Mouse (Mus musculus): ENCODE results near the gene Grin2d.

The Grin2d gene

DNA sequence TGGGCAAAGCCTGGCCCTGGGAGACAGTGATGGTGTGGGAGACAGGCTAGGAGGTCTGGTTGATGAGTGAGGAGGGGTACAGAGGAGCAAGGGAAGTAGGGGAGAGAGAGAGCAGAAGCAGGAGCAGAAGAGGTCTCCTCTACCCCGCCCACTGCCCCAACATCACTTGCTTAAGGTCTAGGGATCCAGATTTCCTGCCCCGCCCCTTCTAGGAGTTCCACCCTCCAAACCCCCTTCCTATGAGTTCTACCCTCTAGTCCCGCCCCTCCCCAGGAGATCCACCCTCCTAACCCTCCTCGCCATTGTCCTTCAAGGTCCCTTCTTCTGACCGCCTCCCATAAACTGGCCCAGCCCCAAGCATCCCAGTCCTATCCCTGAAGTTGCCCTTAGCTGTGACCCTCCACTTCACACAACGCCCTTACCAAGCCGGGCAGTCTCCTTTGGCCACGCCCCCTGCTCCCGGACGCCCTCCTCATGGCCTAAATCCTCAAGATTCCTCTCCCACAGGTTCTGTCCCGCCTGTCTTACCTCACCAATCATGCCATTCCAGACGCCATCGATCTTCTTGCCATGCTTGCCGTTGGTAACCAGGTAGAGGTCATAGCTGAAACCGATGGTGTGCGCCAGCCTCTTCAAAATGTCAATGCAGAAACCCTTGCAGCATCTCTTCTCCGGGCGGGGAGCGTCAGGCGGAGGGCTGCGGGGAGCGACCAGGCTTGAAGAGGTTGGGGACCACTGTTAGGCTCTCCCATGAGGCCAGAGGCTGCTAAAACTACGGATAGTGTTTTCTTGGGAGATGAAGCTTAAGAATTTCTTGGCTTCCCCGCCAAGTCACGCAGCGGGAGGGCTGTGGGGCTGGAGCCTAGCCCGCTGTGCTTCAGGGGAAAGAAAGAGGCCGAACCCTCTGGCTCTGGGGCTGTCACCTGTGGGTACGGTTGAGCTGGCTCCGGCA is 21.0 kb downstream of the Grin2d start:
- no peak for DNase-seq (ENCODE audit: low read depth, low spot score)

DNA sequence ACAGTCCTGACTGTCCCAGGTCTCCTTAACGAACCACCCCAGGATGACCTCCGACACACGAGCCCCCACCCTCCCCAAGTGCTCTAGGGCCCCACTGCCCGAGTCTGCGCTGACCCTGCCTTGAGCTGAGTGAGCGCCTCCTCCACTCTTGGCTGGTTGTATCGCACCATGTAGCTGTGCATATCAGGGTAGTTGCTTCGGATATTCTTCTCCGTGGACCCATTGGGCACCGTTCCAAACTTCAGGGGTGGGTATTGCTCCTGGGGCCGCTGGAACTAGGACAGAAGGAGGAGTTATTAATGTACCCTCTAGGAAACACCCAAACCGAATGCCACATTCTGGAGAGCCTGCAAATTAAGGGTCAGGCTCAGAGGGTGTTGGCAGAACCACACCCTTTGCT is 25.1 kb downstream of the Grin2d start:
- DNase-seq (ENCODE audit: low read depth, low spot score), result no peak

DNA sequence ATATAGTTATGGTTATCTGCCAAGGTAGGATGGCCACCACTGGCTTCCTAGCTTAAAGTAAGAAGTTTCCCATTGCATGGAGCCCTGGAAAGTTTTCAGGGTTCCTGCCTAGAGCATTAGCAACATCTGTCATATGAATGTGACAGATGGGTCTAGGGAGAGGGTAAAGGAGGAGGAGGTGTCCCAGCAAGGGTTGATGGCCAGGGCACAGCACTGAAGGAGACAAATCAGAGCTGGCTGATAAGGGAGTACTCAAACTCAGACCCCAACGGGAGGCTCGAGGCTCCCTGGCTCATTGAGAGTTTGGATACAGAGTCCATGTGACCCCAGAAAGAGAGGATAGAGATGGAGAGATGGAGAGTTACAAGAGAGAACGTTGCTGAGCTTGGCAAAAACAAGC is 27.5 kb downstream of the Grin2d start:
- DNase-seq (ENCODE audit: low read depth, low spot score), result no peak

DNA sequence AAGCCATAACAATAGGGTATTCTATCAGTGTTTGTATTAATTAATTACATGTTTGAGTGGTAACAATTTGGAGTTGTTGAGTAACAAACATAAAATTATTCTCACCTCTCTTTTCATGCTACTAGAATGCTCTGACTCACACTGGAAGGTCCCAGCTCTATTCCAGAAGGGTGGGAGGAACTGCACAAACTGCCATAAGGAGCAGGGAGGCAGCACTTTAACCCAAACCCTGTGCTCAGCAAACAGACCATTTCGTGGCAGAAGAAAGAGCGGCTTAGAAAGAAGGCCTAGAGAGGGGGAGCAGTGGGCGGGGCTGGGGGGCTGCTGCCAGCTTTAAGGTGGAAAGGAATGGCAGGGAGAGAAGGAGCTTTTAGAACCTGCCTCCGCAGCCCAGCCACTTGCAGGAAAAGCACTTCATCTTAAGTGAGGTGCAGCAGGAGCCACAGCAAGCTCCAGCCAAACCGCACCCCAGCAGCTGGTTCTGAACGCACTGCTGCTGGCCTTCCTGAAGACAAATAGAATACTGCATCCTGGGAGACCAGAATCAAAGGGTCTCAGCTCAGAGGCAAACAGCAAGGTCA is 29.6 kb downstream of the Grin2d start:
- DNase-seq (ENCODE audit: low read depth, low spot score), result no peak

DNA sequence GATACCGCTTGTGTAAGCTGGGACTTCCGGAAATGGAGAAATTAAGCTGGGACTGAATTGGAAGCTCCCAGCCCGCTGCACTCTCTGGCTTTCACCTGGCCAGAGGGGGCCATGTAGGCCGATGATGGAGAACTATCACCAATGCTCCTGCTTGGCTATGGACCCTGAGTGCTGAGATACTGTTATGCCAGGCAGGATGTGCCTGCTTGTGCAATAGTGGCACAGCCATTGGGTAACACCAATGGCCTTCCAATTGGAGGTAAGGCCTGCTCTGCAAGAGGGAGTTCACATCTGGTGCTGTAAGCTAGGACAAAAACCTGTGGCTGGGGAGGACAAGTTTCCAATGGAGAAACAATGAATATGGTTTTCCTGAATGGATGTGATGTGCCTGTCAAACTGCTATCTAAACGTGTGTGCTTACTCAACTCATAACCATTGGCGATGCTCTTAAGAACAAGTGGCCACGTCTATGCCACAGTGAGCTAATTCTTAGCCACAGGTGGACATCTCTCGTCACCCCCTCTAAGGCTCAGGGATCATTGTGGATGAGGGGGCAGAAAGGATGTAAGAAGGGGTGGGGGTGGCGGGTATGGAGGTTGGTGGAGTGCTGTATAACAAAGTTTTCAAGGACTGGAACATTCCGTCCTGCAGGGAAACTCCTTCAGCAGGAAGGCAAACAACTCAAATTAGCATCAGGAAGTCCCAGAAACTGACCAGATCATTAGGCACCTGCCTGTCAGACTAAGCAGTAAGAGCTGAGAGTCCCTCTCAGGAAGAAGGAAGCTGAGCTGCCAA is 35.0 kb downstream of the Grin2d start:
- DNase-seq (ENCODE audit: low read depth, low spot score), result no peak

DNA sequence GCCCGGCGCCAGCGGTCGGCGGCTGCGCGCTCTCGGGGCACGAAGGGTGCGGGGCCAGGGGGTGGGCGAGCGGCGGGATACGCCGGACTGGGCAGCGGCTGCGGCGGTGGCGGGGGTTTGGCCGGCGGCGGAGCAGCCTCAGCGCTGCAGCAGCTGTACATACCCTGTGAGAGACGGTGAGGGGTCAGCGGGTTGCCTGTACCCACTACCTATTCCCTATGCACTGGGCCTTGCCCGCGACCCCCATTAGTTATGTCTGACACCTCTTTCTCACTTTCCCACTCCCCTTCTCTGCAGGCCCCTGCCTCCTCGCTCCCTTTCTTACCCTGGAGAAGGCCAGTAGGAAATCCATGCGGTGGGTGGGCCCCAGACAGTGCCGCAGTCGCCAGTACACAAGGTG is 44.3 kb downstream of the Grin2d start:
- DNase-seq (ENCODE audit: low read depth, low spot score), result no peak

DNA sequence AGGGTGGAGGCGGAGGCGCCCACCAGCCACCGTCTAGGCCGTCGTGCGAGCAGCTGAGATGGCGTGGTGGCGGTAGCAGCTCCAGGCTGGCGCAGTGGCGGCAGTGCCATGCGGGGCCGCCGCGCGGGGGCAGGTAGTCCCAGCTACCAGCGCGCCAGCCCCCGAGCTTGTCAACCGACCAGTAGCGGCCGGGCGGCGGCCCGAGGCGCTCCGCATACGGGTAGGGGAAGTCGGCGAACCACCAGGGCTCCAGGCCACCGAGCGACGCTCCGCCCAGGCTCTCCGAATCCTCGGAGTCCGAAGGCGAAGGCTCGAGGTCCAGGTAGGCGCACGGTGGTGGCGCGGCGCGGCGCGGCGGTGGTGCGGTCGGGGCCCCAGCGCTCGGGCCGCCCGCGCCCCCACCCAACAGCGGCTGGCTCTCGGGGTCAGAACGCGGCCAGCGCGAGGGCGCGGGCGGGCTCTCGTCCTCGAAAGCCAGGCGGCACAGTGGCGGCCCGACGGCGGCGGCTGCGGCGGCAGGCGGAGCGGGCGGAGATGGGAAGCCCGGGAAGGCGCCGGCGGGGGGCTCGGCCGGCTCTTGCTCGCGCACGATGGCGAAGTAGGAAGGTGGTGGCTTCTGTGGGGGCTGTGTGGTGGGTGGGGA is 44.9 kb downstream of the Grin2d start:
- DNase-seq (ENCODE audit: low read depth, low spot score), result no peak

DNA sequence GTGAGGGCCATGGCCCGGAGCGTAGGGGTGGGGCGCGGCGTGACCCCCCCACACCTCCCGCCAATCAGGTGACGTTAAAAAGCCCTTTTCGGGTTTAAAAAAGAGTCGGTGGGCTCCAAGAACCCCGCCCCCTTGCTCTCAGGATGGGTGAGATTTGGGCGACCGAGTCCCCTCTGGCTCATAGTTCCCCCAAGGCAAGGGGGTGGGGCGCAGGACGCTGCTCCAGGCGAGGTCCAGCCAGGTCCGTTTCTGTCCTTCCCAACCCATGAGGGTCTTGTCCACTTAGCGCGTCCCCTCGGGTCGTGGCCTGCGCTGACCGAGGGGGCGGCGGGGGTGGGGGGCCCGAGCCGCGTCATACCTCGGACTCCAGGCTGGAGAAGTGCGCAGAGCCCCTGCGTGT is 45.8 kb downstream of the Grin2d start:
- DNase-seq (ENCODE audit: low read depth, low spot score), result no peak

DNA sequence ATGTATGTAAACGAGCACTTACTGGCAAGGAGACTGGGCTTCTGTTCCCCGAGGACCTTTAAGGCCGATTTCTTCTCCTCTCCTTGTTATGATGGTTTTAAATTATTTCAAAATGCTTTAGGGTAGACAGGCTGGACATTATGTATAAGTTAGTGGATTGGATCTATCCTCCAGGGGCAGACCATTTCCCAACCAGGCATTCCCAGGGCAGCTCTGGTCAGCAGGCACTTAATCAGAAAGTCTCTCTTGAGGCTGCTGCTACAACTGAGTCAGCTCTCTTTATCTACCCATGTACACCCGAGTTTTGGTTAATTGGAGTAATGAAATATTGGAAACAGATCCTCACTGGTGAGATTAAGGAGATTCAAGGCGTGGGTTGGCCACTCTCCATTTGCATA is 47.1 kb downstream of the Grin2d start:
- DNase-seq (ENCODE audit: low read depth, low spot score), result no peak

DNA sequence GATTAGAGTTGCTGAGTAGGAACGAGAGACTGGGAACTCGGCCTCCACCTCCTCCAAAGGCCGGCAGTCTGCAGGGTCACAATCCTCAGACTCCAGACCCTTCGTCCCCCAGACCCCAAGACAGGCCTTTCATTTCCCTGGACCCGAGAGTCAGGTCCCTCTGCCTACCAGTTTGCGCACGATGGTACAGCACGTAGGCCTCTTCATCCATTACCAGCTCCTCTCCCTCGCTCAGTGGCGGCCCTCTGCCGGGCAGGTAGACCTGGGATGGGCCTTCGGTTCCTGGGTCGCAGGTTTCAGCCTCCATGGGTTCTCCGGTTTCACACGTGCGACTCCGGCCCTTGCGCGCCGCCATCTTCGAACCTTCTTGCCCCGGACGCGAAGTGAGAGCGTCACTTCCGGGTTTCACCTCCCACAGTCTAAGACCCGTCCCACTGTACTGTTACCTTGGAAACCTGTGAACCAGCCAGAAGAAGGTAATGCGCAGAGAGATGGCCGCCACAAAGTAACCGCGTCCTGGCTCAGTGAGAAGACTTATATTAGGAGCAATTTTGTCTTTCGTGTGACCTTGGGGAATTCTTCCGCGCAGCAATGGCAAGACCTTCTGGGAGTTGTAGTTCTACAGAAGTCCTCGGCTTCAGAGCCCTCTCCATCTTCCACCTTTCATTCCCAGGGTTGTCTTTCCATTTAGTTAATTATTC is 47.6 kb downstream of the Grin2d start, which contains the start of gene Grwd1:
Grwd1 (minus strand) TSS at position 518 of the 701 bp plus-strand sequence.
- peak; percentile 92 for DNase-seq (ENCODE audit: low read depth, low spot score)

DNA sequence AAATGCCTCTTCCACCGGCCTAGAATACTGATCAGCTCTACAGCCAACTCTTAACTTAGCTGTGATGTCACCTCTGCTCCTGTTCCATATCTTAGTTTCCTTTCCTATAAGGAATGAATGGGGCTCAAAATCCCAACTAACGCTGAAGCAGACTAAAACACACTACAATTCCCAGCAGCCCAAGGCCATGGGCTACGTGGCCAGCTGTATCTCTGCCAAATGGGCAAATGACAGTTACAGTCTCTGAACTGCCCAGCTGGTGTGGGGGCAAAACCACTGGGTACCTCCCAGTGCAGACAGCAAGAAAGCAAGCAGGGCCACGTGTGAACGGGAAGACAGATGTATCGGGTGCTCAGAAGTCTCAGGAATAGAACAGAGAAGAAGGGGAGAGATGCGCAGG is 51.5 kb downstream of the Grin2d start:
- DNase-seq (ENCODE audit: low read depth, low spot score), result no peak

DNA sequence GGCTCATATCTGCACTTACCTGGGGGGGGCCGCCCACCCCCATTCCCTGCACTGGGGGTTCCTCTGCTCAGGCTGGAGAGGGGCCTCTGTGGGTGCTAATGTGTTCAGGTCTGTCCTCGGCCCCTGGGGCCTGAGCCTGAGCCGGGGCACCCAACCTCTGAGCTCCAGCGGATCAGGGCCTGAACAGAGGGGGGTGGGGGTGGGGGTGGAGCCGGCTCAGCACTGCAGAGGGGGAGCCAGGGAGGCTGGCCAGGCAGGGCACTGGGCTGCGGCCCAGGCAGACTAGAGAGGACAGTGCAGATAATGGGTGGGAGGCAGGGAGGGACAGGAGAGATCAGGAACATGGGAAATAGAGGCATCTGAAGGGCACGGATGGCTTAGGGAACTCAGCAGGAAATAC is 53.6 kb downstream of the Grin2d start, which contains the start of gene Kcnj14:
Kcnj14 (minus strand) TSS at position 185 of the 400 bp plus-strand sequence.
- no peak for DNase-seq (ENCODE audit: low read depth, low spot score)

DNA sequence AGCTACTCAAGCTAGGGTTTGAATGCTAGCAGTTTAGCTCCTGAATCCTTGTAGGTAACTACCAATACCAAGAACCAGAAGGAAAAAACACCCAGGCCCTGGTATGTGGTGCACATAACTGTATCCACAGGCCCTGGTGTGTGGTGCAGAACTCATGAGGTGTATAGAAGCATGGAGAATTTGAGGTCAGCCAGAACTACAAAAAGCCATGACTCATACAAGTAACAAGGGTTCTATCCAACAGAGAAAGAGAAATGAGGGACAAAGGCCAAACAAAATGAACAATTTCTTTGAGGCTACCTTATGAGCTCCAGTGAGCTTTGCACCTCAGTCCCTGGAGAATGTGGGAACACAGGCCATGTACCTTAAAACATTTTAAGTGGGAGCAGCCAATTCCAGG is 57.3 kb downstream of the Grin2d start:
- DNase-seq (ENCODE audit: low read depth, low spot score), result no peak

DNA sequence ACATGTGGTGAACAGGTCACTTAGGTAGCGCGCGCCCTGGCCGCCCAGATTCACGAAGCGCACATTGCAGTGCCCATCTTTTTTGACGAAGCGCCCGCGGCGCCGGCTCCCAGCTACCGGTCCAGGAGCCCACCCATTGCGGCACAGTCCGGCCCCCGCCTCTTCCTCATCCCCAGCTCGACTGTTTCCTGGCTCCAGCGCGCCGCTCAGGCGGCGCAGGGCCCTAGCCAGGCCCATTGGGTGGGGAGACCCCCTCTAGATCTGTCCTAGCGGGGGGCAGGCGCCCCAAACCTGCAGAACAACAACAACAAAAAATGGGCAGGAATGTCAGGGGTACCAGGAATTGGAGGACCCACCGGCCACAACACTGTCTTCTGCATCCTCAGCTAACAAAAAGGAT is 58.3 kb downstream of the Grin2d start:
- DNase-seq (ENCODE audit: low read depth, low spot score), result no peak

DNA sequence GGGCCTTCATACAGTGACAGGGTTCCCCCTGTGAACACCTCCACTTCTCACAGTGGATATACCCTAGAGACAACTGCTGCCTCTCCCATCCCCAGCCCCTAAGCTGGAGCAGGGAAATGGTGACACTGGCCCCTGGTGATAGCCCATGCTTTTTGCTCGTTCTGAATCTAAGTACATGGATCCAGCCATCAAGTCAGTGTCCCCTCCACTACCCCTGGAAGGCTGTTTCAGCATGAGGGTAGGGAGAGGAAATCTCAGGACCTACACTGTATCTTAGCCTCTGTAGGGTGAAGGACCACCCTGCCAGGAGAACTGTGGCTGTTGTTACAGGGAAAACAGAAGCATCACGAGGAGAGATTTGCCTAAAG is 62.2 kb downstream of the Grin2d start:
- DNase-seq (ENCODE audit: low read depth, low spot score), result no peak

DNA sequence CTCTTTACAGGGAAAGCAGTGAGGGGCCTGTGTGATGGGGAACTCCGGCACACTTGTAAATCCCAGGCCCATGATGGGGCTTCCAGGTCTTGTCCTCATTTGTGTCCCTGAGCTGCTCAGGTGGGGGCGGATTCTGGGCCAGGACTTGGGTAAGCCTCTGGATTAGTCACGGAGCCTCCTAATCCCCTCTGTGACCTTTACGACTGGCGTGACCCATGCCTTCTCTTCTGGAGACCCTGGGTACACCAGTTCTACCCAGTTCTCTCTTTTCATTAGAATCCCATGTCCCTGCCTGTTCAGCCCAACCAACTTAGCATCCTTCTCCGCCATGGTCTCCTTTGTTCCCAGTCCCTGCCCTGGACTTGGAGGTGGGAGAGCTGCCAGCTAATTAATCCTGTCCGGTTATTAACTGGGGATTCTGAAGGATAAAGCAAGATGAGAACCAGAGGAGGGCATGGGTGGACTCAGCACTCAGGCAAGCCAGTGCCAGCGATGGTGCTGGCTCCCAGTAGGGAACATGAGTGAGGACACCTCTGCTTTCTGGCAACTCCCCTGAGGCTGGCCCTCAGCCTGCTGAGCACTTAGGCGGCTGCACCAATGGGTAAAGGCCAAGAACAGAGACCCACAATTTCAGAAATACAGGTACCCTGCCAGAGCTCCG is 62.7 kb downstream of the Grin2d start:
- no peak for DNase-seq (ENCODE audit: low read depth, low spot score)

DNA sequence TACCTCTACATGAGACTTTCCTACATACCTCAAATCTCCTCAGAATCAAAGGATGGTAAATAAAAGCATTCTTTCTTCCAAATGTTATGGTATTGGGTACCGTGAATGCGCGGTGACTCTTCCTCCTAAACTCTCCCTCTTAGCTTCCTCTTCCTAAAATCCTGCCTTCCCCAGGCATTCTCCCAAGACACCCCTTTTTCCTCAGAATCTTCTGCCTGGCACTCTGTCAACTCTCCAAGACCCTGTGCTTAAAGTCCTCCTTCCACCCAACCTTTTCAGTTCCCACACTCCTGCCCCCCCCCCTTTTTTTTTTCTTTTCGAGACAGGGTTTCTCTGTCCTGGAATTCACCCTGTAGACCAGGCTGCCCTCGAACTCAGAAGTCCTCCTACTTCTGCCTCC is 63.3 kb downstream of the Grin2d start:
- DNase-seq (ENCODE audit: low read depth, low spot score), result no peak

DNA sequence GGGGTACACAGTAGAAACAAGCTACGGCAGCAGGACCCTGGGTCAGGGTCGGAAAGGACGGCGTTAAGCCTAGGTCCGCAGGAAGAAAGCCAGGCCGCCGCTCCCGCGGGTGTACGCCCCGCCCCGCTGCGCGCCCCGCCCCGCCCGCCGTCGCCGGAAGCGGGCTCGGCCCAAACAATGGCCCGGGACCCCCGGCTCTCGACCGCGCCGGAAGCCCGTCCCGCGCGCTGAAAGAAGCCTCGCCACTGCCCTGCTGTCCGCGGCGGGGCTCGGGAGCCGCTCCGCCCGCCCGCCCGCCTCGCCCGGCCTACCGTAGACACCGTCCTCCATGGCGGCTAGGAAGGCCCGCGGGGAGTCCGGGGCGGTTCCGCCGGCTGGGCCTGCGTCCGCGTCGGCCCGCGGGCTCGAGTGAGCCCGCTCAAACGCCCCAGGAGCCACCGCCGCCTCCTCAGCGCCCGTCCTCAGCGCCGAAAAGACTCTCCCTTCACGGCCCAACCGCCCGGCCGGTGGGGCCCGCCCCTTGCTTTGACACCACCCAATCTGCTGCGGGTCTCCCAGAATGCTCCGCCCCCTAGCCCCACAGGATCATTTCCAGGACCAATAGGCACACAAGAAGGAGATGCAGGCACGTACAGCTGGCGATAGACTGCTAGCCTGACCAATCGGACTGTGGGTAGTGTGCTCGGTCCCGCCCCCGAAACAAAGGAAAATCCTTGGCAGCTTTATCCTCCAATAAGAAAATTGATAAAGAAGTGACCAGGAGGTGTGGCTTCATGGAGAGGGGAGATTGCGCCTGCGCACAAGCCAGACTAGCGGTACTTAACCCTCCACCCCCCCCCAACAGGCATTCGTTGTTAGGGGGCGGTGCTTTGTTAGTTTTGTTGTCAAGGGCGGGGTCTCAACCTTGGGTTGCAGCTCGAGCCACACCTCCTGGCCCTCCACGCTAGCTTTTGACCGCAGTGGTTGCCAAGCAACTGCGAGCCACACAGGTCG is 64.1 kb downstream of the Grin2d start, which contains the start of gene Cyth2:
Cyth2 (minus strand) TSS at position 795 of the 993 bp plus-strand sequence.
- peak; percentile 99 for DNase-seq (ENCODE audit: low read depth, low spot score)

DNA sequence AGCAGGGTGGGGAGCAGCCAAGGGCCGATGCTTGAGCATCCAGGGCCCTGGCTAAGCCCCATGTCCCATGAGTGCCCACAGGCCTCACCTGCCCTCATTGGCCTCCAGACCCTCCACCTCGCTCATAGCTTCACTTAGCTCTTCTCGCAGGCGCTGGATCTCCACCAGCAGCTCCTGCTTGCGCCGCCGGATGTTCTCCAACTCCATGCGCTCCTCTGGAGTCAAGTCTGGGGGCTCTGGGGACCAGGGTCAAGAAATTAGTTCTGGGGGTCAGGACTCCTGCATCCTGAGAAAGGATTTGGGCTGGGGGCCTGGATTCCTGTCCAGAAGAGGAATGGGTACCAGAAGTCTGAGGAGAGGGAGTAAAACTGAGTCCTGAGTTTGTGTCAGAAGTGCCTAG is 65.3 kb downstream of the Grin2d start:
- no peak for DNase-seq (ENCODE audit: low read depth, low spot score)
